Mouse (Mus musculus) lung, adult 2 months (tissue): ENCODE measurements at regions not wholly inside any gene's neighbourhood (a gene's known extent, or its start where the extent isn't known, plus 50 kb on each side); places are given as distances from the start of the nearest gene placed in this dataset.
A peak's percentile ranks its signal among the peaks of the same experiment; 100 is the strongest.

Experiments
- DNase-seq: peaks from one replicate; pipeline ENCODE4 v3.0.0; 2022
- H3K4me1 ChIP-seq: fragments of 200-500 bp; 2 replicates; pipeline ENCODE4 v1.6.1; 2011; ENCODE audit warnings: low read length; ENCODE audit not compliant: control insufficient read depth, insufficient read depth
- H3K4me3 ChIP-seq: fragments of 200-500 bp; replicated peaks from 2 replicates; pipeline ENCODE3; 2011; ENCODE audit warnings: low read depth, mild to moderate bottlenecking, control low read depth, low read length; ENCODE audit errors: extremely low read depth
- CTCF ChIP-seq: fragments of 200-500 bp; IDR thresholded peaks from 2 replicates; pipeline ENCODE4 v1.5.1; 2011; ENCODE audit warnings: mild to moderate bottlenecking, low read length, control low read depth; ENCODE audit not compliant: insufficient read depth
- POLR2A ChIP-seq: fragments of 200-500 bp; IDR thresholded peaks from 2 replicates; pipeline ENCODE4 v1.6.1; 2011; ENCODE audit warnings: low read depth, mild to moderate bottlenecking, control low read depth, low read length, borderline replicate concordance; ENCODE audit errors: extremely low read depth
- WGBS: fragments of 180-500 bp; shearing (Covaris S2); methylation state at CpG from one replicate; pipeline ENCODE4 v1.1.7; 2018; 5-methylcytosine and 5-hydroxymethylcytosine counted together

DNA sequence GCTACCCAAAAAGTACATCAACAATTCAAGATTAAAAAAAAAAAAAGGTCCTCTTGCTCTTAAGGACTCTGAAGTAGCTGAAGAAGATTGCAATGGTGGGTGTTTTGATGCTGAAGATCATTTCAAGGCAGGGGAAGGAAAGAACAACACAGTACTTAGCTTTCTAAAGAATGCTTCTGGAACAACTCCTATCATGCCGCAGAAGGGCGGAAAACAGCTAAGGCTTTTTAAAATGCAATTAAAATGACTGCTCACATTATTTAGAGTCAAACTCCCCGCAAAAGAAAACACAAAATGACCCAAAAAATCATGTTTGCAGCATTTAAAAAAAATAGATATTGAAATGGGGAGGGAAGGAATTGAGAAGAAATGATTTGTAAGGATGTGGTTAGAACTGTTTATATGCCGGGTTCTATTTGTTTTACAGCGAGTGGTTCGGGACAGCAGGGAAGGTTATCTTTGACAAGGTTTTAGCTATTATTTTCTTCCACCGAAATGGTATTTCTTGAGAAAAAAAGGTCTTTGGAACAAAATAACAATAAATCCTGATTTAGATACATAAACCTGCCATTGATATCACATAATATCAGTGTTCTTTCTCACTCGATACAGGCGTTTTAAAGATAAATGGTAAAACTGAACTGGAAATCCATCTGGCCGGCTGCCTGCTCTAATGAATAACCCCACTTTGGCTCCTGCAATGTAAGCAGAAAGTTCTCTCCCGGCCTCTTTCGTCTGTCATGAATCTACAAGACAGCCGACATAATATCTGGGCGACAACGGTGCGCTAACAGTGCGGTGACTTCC lies 127.6 kb downstream of the Gm10295 start:
- TF ChIP-seq POLR2A (no peak), CTCF (no peak)
- Histone ChIP-seq H3K4me1 (no peaks in the 10 kb centered on the region), H3K4me3 (no peak overlapping the region)
- no peak for DNase-seq
- WGBS, result 69% methylated on average over 17 of the region's 17 CpGs

DNA sequence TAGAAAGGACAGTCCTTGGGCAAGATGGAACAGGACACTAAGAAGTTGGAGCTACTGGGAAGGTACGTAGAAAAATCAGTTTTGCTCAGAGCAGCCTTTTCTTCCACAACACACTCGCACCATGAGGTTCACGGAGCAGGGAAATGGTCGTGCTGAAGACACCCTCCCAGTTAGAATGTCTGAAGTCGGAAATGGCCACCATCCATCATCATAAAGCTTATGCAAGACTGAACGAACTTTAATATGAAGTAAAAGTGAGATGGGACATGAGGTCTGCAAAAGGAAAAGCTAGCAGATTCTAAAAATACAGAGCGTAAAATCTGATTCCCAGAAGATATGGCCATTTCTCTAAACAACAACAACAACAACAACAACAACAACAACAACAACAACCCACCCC lies 133.9 kb downstream of the Gm10295 start:
- 66% methylated on average over 7 of the region's 7 CpGs for WGBS
- no peak for TF ChIP-seq CTCF
- TF ChIP-seq POLR2A, result no peak

DNA sequence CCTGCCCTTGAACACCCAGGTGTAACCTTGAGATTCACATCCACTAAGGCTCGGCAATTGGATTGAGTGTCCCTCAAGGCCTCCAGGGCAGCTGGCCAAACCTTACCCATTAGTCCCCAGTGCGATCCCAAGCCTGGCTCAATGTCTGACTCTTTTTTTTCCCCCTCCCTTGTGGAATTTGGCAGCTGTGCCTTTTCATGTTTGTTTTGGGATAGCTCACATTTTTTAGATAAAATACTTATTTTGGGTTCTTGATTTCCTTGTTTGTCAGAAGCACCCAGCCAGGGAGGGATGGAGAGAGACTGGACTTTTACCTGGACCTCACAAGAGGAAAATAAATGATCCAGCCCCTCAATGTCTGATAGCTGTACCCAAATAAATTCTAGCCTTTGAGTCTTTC lies 134.5 kb downstream of the Gm10295 start:
- no peak for DNase-seq
- TF ChIP-seq CTCF (no peak), POLR2A (no peak)
- WGBS, result 49% methylated on average over 2 of the region's 2 CpGs
- Histone ChIP-seq H3K4me1 (peaks cover 2% of the 10 kb centered on the region; the same call in 1 of the 2 replicates), H3K4me3 (no peak overlapping the region)

More for the DNA sequence above, 133.9 kb downstream of the Gm10295 start:
- Histone ChIP-seq H3K4me1 (peaks cover 2% of the 10 kb centered on the region; the same call in 1 of the 2 replicates), H3K4me3 (no peak overlapping the region)
- DNase-seq, result no peak

DNA sequence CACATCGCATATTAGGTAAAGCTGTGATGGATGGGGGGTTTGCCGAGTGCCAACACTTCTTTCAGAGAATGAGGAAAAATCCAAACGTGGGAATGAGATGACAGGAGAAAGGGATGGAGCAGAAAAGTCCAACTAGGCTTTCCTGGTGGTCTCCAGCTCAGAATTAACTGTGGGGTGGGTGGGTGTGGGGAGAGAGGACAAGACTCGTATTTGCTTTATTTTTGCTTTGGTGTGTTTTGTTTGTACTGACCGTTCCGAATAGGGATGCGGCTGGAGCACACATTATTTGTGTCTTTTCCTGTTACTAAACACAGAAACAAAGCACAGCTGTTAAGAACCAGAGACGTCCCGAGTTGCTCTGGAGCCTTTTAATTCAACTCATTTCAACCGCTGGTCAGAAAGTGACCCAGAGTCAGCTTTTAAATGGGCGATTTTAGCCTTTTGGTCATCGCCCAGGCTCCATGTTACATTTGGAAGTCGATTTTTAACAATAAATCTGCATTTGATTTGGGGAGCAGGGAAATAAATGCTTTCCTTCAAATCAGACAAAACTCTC lies 136.7 kb downstream of the Gm10295 start:
- WGBS, result 44% methylated on average over 13 of the region's 13 CpGs
- TF ChIP-seq POLR2A, result no peak
- TF ChIP-seq CTCF, result no peak
- no peak overlapping the region for H3K4me3 ChIP-seq
- no peak for DNase-seq
- peaks cover 2% of the 10 kb centered on the region; the same call in 1 of the 2 replicates for H3K4me1 ChIP-seq

DNA sequence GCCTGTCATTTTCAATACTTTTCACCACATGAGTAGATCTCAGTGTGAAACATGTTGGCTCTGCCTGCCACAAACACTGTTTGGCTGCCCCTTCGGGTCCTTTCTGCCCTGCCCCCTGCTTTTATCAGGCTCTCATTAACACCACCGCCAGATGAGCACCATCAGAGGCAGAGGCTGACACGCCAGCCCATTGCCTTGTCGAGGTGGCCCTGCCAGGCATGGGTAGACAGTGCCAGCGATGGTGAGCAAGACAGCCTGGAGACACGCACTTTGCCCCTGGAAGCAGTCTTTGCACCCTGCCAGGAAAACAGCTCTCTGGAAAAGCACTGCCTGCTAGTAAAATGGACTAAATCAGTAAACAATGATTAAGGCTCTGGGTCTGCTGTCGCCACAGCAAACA lies 158.2 kb downstream of the Gm10295 start:
- no peaks in the 10 kb centered on the region for H3K4me1 ChIP-seq
- TF ChIP-seq POLR2A, result no peak
- TF ChIP-seq CTCF, result no peak
- no peak overlapping the region for H3K4me3 ChIP-seq
- peak; percentile 22 for DNase-seq
- WGBS, result 37% methylated on average over 7 of the region's 7 CpGs

DNA sequence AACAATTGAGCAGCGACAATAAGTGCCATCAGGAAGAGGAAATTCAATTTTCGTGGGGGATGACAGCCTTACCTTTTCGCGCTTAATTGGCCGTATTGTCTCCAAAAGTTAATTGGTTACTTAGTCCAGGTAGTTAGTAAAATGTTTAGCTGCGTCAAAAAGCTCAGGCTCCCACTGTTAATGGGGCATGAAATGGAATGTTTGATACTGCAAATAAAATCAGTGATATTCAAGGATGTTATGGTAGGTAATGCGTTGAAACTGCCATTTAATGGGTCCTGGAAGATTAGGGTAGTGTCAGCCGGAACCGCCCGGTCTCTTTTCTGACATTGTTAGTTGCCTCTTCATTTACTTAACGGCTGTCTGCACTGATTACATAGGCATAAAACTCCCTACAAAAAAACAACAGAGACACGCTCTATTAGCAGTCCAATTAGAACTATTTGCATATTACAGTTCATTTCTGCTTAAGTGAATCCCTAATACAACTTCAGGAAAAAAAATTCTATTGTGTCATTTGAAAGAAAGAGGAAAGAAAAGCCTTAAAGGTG lies 161.0 kb downstream of the Gm10295 start:
- H3K4me1 ChIP-seq, result no peaks in the 10 kb centered on the region
- WGBS, result 85% methylated on average over 12 of the region's 12 CpGs
- no peak overlapping the region for H3K4me3 ChIP-seq
- DNase-seq, result no peak
- TF ChIP-seq CTCF, result no peak
- TF ChIP-seq POLR2A, result no peak

DNA sequence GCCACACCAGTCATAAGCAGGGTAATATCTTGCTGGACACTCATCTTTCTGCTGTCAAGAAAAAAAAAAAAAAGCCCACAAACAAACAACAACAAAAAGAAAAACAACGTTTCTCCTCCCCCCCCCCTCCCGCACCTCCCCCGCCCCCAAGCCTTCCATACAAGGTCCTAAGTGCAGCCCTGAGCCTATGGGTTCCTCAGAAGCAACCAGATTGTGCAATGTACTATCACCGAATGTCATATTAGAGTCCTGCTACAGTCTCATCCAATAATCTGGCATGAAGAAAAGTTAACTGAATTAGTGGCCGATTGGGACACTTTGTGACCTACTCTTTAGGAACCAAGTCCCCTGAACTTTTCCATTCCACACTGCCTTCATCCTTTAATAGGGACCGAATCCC lies 161.5 kb downstream of the Gm10295 start:
- 74% methylated on average over 6 of the region's 6 CpGs for WGBS
- TF ChIP-seq CTCF (no peak), POLR2A (no peak)
- Histone ChIP-seq H3K4me3 (no peak overlapping the region), H3K4me1 (no peaks in the 10 kb centered on the region)
- no peak for DNase-seq

DNA sequence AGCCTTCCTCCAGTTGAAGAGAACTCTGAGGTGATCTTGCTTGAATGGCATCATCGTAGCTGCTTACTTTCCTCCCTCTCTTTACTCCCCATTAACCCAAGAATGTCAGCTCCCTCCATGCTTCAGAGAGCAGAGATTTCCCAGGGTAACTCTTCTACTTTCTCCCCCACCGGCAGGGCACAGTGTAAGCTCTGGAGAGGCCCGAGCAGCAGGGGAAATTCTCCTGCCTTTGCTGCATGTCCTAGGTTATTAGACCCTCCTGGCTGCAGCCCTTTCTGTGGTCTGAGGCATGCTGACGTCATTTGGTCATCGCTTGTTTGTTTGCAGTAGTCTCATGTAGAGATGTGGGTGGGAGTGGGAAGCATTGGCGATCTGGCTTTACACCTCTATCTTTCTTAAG lies 163.2 kb downstream of the Gm10295 start:
- TF ChIP-seq POLR2A, result no peak
- no peak for TF ChIP-seq CTCF
- H3K4me1 ChIP-seq, result no peaks in the 10 kb centered on the region
- no peak overlapping the region for H3K4me3 ChIP-seq
- DNase-seq, result no peak
- 13% methylated on average over 6 of the region's 6 CpGs for WGBS

DNA sequence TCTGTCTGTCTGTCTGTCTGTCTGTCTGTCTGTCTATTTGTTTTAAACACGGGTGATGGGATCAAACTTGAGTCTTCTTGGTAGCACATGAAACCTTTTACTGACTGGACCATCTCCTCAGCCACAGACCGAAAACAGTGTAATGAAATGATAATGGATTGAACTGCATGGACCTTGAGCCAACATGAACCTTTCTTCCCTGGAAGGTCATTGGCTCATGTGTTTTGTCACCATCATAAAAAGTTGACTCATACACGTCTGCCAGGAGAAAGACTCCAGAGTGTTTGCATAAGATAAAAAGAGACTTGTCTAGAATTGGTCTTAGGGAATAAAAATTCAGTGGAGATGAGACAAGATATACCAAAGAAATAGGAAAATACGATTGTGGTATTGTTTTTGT lies 176.4 kb downstream of the Gm10295 start:
- 77% methylated on average over 4 of the region's 4 CpGs for WGBS
- Histone ChIP-seq H3K4me1 (no peaks in the 10 kb centered on the region), H3K4me3 (no peak overlapping the region)
- TF ChIP-seq POLR2A, result no peak
- TF ChIP-seq CTCF, result no peak
- DNase-seq, result no peak

DNA sequence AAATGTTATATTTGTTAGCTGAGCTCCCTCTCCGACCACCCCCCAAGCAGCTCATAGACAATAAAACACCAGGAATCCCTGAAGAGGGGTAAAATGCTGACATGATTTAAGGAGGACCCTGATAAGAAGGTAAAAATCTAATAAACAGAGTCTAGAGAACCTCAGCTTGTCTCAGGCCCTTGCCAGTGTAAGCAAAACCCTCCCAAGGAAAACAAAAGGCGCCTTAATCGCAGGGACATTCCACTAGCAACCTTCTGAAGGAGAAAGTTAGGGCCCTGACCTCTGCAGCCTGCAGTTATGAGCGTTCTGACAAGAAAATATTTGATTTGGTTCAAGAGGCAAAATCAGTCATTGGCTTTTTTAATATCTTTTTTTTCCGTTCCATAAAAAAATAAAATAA lies 212.2 kb downstream of the Gm10295 start:
- Histone ChIP-seq H3K4me3 (no peak overlapping the region), H3K4me1 (no peaks in the 10 kb centered on the region)
- no peak for DNase-seq
- TF ChIP-seq CTCF (no peak), POLR2A (no peak)
- WGBS, result 61% methylated on average over 5 of the region's 5 CpGs
